Mouse (Mus musculus): ENCODE measurements around the gene Scmh1. TPM values are rescaled to one million over a fixed set of nuclear protein-coding genes. Genes with fewer than 3 reads are reported as not detected.

Gene Scmh1
- 48.7 and 54.5 TPM in 2 replicates for polyA plus RNA-seq (2015; fragmentation: Nextera tagmentation; extraction: Ambion mirVana)

- Histone ChIP-seq H3K9me3 (no peaks in the 10 kb centered on the region), H3K9ac (peak within 1 kb of the TSS; percentile 98), H3K27me3 (no peaks in the 10 kb centered on the region), H3K4me1 (peaks cover 13% of the 10 kb centered on the region), H3K4me2 (peak within 1 kb of the TSS; percentile 61), H3K27ac (peak within 1 kb of the TSS; percentile 93), H3K4me3 (peak within 1 kb of the TSS; percentile 97), H3K36me3 (no peaks in the 10 kb centered on the region)
- peak; percentile 78 for ATAC-seq (ENCODE audit: insufficient number of reproducible peaks, insufficient read depth, low FRiP score, low TSS enrichment, low read depth)
- WGBS = under 1% methylated on average over 79 of the region's 102 CpGs
Measured at GRCm38 (mm10) chr4:120405144-120405805, at the start of gene Scmh1. Gene Scmh1, plus strand, starts transcription at chr4:120405281.

- Histone ChIP-seq H3K4me2 (no peak overlapping the region), H3K9me3 (no peaks in the 10 kb centered on the region), H3K27me3 (peaks cover 18% of the 10 kb centered on the region; the same call in 1 of the 2 replicates), H3K36me3 (no peaks in the 10 kb centered on the region), H3K4me1 (no peaks in the 10 kb centered on the region), H3K27ac (no peak overlapping the region), H3K4me3 (no peak overlapping the region), H3K9ac (no peak overlapping the region)
- WGBS = 4% methylated on average over 8 of the region's 8 CpGs
- ATAC-seq (ENCODE audit: insufficient number of reproducible peaks, insufficient read depth, low FRiP score, low TSS enrichment, low read depth) = no peak
Measured at GRCm38 (mm10) chr4:120360011-120360521, 45.0 kb upstream of the Scmh1 start.

- H3K27me3 ChIP-seq = peaks cover 21% of the 10 kb centered on the region
- H3K4me3 ChIP-seq = no peak overlapping the region
- no peak overlapping the region for H3K9ac ChIP-seq
- H3K4me1 ChIP-seq = peaks cover 13% of the 10 kb centered on the region
- WGBS = 0% methylated on average over 3 of the region's 3 CpGs
- no peaks in the 10 kb centered on the region for H3K9me3 ChIP-seq
- no peak for ATAC-seq (ENCODE audit: insufficient number of reproducible peaks, insufficient read depth, low FRiP score, low TSS enrichment, low read depth)
- H3K36me3 ChIP-seq = no peaks in the 10 kb centered on the region
- no peak overlapping the region for H3K27ac ChIP-seq
- H3K4me2 ChIP-seq = no peak overlapping the region
Measured at GRCm38 (mm10) chr4:120364729-120365128, 40.4 kb upstream of the Scmh1 start.

GRCm38 (mm10) chr4:120365456-120365855 is 39.6 kb upstream of the Scmh1 start:
- Histone ChIP-seq H3K9me3 (no peaks in the 10 kb centered on the region), H3K4me3 (no peak overlapping the region), H3K27me3 (peaks cover 27% of the 10 kb centered on the region), H3K9ac (no peak overlapping the region), H3K4me2 (no peak overlapping the region), H3K4me1 (peaks cover 21% of the 10 kb centered on the region), H3K36me3 (no peaks in the 10 kb centered on the region), H3K27ac (no peak overlapping the region)
- 25% methylated on average over 5 of the region's 5 CpGs for WGBS
- ATAC-seq (ENCODE audit: insufficient number of reproducible peaks, insufficient read depth, low FRiP score, low TSS enrichment, low read depth) = no peak

- Histone ChIP-seq H3K4me3 (no peak overlapping the region), H3K36me3 (no peaks in the 10 kb centered on the region), H3K27ac (no peak overlapping the region), H3K4me1 (peaks cover 21% of the 10 kb centered on the region), H3K27me3 (peaks cover 17% of the 10 kb centered on the region), H3K4me2 (no peak overlapping the region), H3K9me3 (no peaks in the 10 kb centered on the region), H3K9ac (no peak overlapping the region)
- WGBS = 81% methylated on average over 2 of the region's 2 CpGs
- ATAC-seq (ENCODE audit: insufficient number of reproducible peaks, insufficient read depth, low FRiP score, low TSS enrichment, low read depth) = no peak
Measured at GRCm38 (mm10) chr4:120368031-120368430, 37.0 kb upstream of the Scmh1 start.

GRCm38 (mm10) chr4:120368663-120369062 is 36.4 kb upstream of the Scmh1 start:
- Histone ChIP-seq H3K27ac (no peak overlapping the region), H3K9me3 (no peaks in the 10 kb centered on the region), H3K9ac (no peak overlapping the region), H3K4me1 (peaks cover 24% of the 10 kb centered on the region), H3K36me3 (no peaks in the 10 kb centered on the region), H3K4me3 (no peak overlapping the region), H3K27me3 (peaks cover 17% of the 10 kb centered on the region), H3K4me2 (no peak overlapping the region)
- 9% methylated on average over 4 of the region's 4 CpGs for WGBS
- ATAC-seq (ENCODE audit: insufficient number of reproducible peaks, insufficient read depth, low FRiP score, low TSS enrichment, low read depth) = no peak

- Histone ChIP-seq H3K27ac (no peak overlapping the region), H3K27me3 (peaks cover 17% of the 10 kb centered on the region), H3K9me3 (no peaks in the 10 kb centered on the region), H3K36me3 (no peaks in the 10 kb centered on the region), H3K4me1 (peaks cover 25% of the 10 kb centered on the region), H3K9ac (no peak overlapping the region), H3K4me2 (no peak overlapping the region), H3K4me3 (no peak overlapping the region)
- ATAC-seq (ENCODE audit: insufficient number of reproducible peaks, insufficient read depth, low FRiP score, low TSS enrichment, low read depth) = no peak
- WGBS = 15% methylated on average over 2 of the region's 2 CpGs
Measured at GRCm38 (mm10) chr4:120369156-120369555, 35.9 kb upstream of the Scmh1 start.

GRCm38 (mm10) chr4:120369861-120370366 is 35.2 kb upstream of the Scmh1 start:
- no peaks in the 10 kb centered on the region for H3K9me3 ChIP-seq
- H3K27me3 ChIP-seq = peaks cover 11% of the 10 kb centered on the region
- no peak for ATAC-seq (ENCODE audit: insufficient number of reproducible peaks, insufficient read depth, low FRiP score, low TSS enrichment, low read depth)
- H3K4me3 ChIP-seq = peak overlapping the region; percentile 14; the same call in 1 of the 2 replicates
- H3K27ac ChIP-seq = peak overlapping the region; percentile 28; the same call in 1 of the 2 replicates
- H3K9ac ChIP-seq = peak overlapping the region; percentile 57; the same call in 1 of the 2 replicates
- 10% methylated on average over 10 of the region's 10 CpGs for WGBS
- H3K36me3 ChIP-seq = no peaks in the 10 kb centered on the region
- H3K4me2 ChIP-seq = peak overlapping the region; percentile 38; the same call in 1 of the 2 replicates
- peaks cover 25% of the 10 kb centered on the region for H3K4me1 ChIP-seq

- Histone ChIP-seq H3K9me3 (no peaks in the 10 kb centered on the region), H3K27me3 (peaks cover 14% of the 10 kb centered on the region), H3K4me1 (peaks cover 25% of the 10 kb centered on the region), H3K36me3 (no peaks in the 10 kb centered on the region), H3K4me3 (no peak overlapping the region), H3K9ac (no peak overlapping the region), H3K4me2 (no peak overlapping the region), H3K27ac (no peak overlapping the region)
- ATAC-seq (ENCODE audit: insufficient number of reproducible peaks, insufficient read depth, low FRiP score, low TSS enrichment, low read depth) = no peak
- WGBS = 75% methylated on average over 3 of the region's 3 CpGs
Measured at GRCm38 (mm10) chr4:120372838-120373237, 32.2 kb upstream of the Scmh1 start.

GRCm38 (mm10) chr4:120373813-120374212 is 31.3 kb upstream of the Scmh1 start:
- H3K36me3 ChIP-seq = no peaks in the 10 kb centered on the region
- H3K4me3 ChIP-seq = no peak overlapping the region
- H3K4me2 ChIP-seq = no peak overlapping the region
- H3K4me1 ChIP-seq = peaks cover 20% of the 10 kb centered on the region
- ATAC-seq (ENCODE audit: insufficient number of reproducible peaks, insufficient read depth, low FRiP score, low TSS enrichment, low read depth) = no peak
- 29% methylated on average over 4 of the region's 4 CpGs for WGBS
- H3K9me3 ChIP-seq = no peaks in the 10 kb centered on the region
- H3K27me3 ChIP-seq = peaks cover 18% of the 10 kb centered on the region
- no peak overlapping the region for H3K9ac ChIP-seq
- no peak overlapping the region for H3K27ac ChIP-seq

GRCm38 (mm10) chr4:120380811-120381391 is 24.2 kb upstream of the Scmh1 start:
- Histone ChIP-seq H3K27ac (no peak overlapping the region), H3K27me3 (peaks cover 9% of the 10 kb centered on the region; the same call in 1 of the 2 replicates), H3K9me3 (no peaks in the 10 kb centered on the region), H3K4me2 (peak overlapping the region; percentile 38), H3K4me3 (no peak overlapping the region), H3K36me3 (no peaks in the 10 kb centered on the region), H3K4me1 (no peaks in the 10 kb centered on the region), H3K9ac (no peak overlapping the region)
- ATAC-seq (ENCODE audit: insufficient number of reproducible peaks, insufficient read depth, low FRiP score, low TSS enrichment, low read depth) = no peak
- whole genome bisulfite sequencing = 9% methylated on average over 7 of the region's 7 CpGs

GRCm38 (mm10) chr4:120385496-120385895 is 19.6 kb upstream of the Scmh1 start:
- no peak for ATAC-seq (ENCODE audit: insufficient number of reproducible peaks, insufficient read depth, low FRiP score, low TSS enrichment, low read depth)
- Histone ChIP-seq H3K27me3 (no peaks in the 10 kb centered on the region), H3K36me3 (no peaks in the 10 kb centered on the region), H3K4me2 (no peak overlapping the region), H3K4me3 (no peak overlapping the region), H3K4me1 (0 out of 2 replicates have a peak, but pooled peaks cover 2% of the 10 kb centered on the region), H3K9ac (no peak overlapping the region), H3K27ac (no peak overlapping the region), H3K9me3 (no peaks in the 10 kb centered on the region)
- 93% methylated on average over 2 of the region's 2 CpGs for WGBS

Measured in embryonic facial prominence, embryonic 13.5 days (tissue).